28 mouse cellular contexts compared by ENCODE assay signal in genomic region chr14:89636689-89637088, GRCm38 (mm10).
"Had no signal": no experiment of that assay in that cellular context is flagged by ENCODE, and none has a peak within 500 bp of the region (broad histone marks: within the 10 kb centered on the region; RNA-seq: fewer than 3 reads in every experiment).

No protein-coding gene starts in this region.

- H3K27ac ChIP-seq: gastrocnemius, adult 2 months; heart, embryonic 10.5 days; hindbrain, embryonic 10.5 days; hindbrain, embryonic 12.5 days; hindbrain, embryonic 14.5 days; intestine, embryonic 15.5 days; kidney, embryonic 15.5 days; kidney, postnatal 0 days; limb, embryonic 13.5 days; limb, embryonic 15.5 days; liver, embryonic 12.5 days; liver, embryonic 14.5 days had no signal

- H3K36me3 ChIP-seq: heart, embryonic 10.5 days; heart, embryonic 12.5 days; hindbrain, embryonic 10.5 days; hindbrain, embryonic 12.5 days; intestine, embryonic 15.5 days; kidney, embryonic 15.5 days; limb, embryonic 13.5 days; limb, embryonic 15.5 days; liver, embryonic 12.5 days had no signal

- H3K9ac ChIP-seq: heart, embryonic 12.5 days; hindbrain, embryonic 12.5 days; hindbrain, embryonic 14.5 days; intestine, embryonic 15.5 days; kidney, embryonic 15.5 days; limb, embryonic 13.5 days; limb, embryonic 15.5 days; liver, embryonic 12.5 days; liver, embryonic 14.5 days had no signal

- H3K4me2 ChIP-seq: heart, embryonic 12.5 days; hindbrain, embryonic 12.5 days; hindbrain, embryonic 14.5 days; intestine, embryonic 15.5 days; kidney, embryonic 15.5 days; limb, embryonic 13.5 days; limb, embryonic 15.5 days; liver, embryonic 12.5 days had no signal

- H3K27me3 ChIP-seq: heart, embryonic 12.5 days; hindbrain, embryonic 12.5 days; intestine, embryonic 15.5 days; kidney, embryonic 15.5 days; limb, embryonic 13.5 days; limb, embryonic 15.5 days; liver, embryonic 12.5 days had no signal

- DNase-seq: gastrocnemius, adult 2 months; gastrocnemius, postnatal 10 days; gastrocnemius, postnatal 25 days; heart, adult 18-20 months; heart, postnatal 10 days; heart, postnatal 4 days; kidney, adult 18-20 months; kidney, adult 8-10 months; kidney, postnatal 14 days; kidney, postnatal 36 days; layer of hippocampus, adult 9-11 months; layer of hippocampus, postnatal 36 days; left cerebral cortex, postnatal 4 days had no signal

- H3K4me1 ChIP-seq: heart, embryonic 10.5 days; heart, embryonic 12.5 days; hindbrain, embryonic 10.5 days; hindbrain, embryonic 12.5 days; intestine, embryonic 15.5 days; kidney, embryonic 15.5 days; limb, embryonic 13.5 days; limb, embryonic 15.5 days; liver, embryonic 12.5 days had no signal

- H3K4me3 ChIP-seq: gastrocnemius, adult 2 months; heart, embryonic 10.5 days; heart, embryonic 12.5 days; hindbrain, embryonic 10.5 days; hindbrain, embryonic 12.5 days; intestine, embryonic 15.5 days; kidney, embryonic 15.5 days; limb, embryonic 13.5 days; limb, embryonic 15.5 days; liver, embryonic 12.5 days had no signal

- ATAC-seq: hindbrain, embryonic 16.5 days; inflammation-experienced regulatory T-cells, adult 6 months; intestine, embryonic 15.5 days; intestine, postnatal 0 days; liver, embryonic 12.5 days had no signal

- H3K9me3 ChIP-seq: heart, embryonic 10.5 days; heart, embryonic 12.5 days; hindbrain, embryonic 10.5 days; hindbrain, embryonic 12.5 days; intestine, embryonic 15.5 days; kidney, embryonic 15.5 days; limb, embryonic 13.5 days; limb, embryonic 15.5 days; liver, embryonic 12.5 days had no signal
